Mouse (Mus musculus): ENCODE measurements around the gene Zfp704.

Zfp704 gene

GRCm38 (mm10) chr3:9474331-9474730 lies 135.6 kb downstream of the Zfp704 start:
- no peak for DNase-seq (ENCODE audit: extremely low read depth, low read depth, low spot score)

GRCm38 (mm10) chr3:9466287-9466686 lies 143.6 kb downstream of the Zfp704 start:
- DNase-seq (ENCODE audit: extremely low read depth, low read depth, low spot score) = no peak

GRCm38 (mm10) chr3:9465731-9466130 lies 144.2 kb downstream of the Zfp704 start:
- no peak for DNase-seq (ENCODE audit: extremely low read depth, low read depth, low spot score)

DNA sequence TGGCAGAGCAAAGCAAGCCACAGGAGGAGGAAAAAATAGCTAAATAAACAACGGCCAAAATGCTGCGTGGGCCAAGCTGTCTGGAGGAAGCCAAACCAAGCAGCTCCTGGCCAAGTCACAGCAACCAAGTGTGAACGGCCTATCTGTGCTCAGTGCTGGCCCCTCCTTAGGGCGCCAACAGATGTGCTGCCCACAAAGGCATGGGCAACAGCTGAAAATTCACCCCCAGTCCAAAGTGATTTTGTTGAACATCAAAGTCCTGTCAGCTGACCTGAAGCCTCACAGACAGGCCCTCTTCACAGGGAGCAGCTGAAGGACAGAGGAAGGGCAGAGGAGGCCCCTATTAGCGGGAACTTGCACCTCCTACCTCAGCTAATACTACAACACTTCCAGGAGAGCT lies 148.2 kb downstream of the Zfp704 start:
- peak; percentile 21 for DNase-seq (ENCODE audit: extremely low read depth, low read depth, low spot score)

DNA sequence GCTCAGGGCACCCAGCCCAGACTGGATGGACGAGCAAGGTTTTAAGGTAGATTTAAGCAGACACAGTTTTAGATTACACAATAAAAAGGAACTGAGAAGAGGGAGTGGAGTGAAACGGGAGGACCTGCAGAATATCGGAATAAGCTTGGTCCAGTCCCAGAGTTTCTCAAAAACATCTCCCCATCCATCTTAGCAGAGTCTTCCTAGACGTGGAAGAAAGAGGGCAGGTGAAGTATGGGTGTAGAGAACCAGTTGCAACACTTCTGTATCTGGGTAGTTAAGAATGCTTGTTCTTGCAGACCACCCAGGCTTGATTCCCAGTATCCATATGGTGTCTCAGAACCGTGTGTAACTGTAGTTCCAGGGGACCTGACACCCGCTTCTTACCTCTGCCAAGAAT lies 149.6 kb downstream of the Zfp704 start:
- DNase-seq (ENCODE audit: extremely low read depth, low read depth, low spot score) = no peak

- no peak for DNase-seq (ENCODE audit: extremely low read depth, low read depth, low spot score)
These were observed 153.4 kb downstream of the Zfp704 start for GRCm38 (mm10) chr3:9456380-9456890.

GRCm38 (mm10) chr3:9455351-9455750 lies 154.5 kb downstream of the Zfp704 start:
- DNase-seq (ENCODE audit: extremely low read depth, low read depth, low spot score) = no peak

GRCm38 (mm10) chr3:9454556-9455330 lies 155.1 kb downstream of the Zfp704 start:
- no peak for DNase-seq (ENCODE audit: extremely low read depth, low read depth, low spot score)

- no peak for DNase-seq (ENCODE audit: extremely low read depth, low read depth, low spot score)
These were observed 159.4 kb downstream of the Zfp704 start for GRCm38 (mm10) chr3:9450521-9450920.

GRCm38 (mm10) chr3:9449261-9450007 lies 160.5 kb downstream of the Zfp704 start:
- no peak for DNase-seq (ENCODE audit: extremely low read depth, low read depth, low spot score)

DNA sequence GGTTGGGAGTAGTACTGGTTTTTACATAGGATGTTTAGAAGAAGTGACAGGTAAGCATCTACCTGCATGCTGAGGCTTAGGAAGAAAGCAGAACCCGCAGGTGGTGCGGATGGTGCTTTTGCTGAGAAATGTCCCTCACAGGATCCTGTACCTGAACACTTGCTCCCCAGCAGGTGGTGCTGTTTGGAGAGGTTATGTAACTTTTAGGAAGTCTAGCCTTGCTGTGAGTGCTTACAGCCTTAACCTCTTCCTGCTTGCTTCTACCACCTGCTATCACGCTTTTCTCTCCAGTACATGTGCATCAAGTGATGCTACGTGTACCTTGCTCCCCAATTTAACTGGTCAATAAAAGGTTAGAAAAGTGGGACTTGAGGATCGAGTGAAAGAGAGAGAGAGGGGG lies 161.3 kb downstream of the Zfp704 start:
- no peak for DNase-seq (ENCODE audit: extremely low read depth, low read depth, low spot score)

GRCm38 (mm10) chr3:9444558-9444957 lies 165.3 kb downstream of the Zfp704 start:
- no peak for DNase-seq (ENCODE audit: extremely low read depth, low read depth, low spot score)

DNA sequence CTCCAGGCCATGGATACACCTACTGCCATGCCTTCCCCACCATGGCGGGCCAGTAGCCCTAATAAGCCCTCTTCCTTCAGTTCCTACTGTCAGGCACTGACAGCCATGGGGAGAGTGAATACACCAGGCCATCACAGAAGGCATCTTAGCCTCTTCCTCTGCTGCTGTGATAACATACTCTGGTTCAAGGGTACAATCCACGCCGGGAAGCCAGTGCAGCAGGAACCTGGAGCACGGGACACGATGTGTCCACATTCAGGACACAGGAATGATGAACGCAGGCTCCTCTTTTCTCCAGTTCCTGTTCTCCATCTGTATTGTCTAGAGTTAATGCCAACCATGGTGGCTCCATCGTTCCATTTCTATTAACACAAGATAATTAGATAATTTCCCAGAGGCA lies 165.9 kb downstream of the Zfp704 start:
- no peak for DNase-seq (ENCODE audit: extremely low read depth, low read depth, low spot score)

GRCm38 (mm10) chr3:9443476-9443875 lies 166.4 kb downstream of the Zfp704 start:
- no peak for DNase-seq (ENCODE audit: extremely low read depth, low read depth, low spot score)

DNA sequence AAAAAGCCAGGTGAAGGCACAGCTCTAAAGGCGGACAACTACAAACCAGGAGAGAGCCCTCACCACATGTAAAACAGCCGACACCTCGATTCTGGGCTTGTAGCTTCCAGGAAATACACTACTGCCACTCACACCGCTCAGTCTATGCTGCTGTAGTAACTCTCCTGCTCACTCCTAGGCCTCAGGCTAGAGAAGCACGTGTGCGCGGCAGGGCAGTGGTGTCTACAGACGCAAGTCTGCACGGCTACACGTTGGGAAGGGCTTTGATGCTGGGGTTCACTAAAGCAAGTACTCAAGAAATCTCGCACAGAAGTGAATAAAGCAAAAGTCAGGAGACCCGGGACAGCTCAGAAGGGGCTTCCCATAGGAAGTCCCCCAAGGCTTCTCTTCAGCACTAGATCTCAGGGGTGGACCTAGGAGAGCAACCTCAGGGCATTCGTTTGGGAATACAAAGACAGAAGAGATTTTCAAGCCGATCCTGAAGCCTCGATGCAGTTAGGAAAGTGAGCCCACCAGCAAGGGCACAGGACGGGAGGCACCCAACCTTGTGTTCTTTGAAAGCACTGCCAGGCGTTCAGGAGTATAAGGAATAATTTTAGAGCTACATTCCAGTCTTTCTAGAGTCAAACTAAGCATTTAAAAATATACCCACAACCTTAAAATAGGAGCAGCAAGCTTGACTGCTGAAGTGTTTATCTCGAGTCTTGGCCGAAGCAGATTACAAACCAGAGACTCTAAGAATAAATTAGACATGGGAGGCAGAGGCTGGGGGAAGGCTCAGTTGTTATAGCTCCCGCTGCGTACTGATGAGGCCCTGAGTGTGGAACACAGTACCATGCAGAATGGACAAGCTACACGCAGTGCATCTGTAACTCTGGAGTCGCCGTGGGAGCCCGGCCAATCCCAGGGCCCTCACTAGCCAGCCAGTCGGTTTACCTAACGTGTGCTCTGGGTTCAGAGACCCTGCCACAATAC lies 168.0 kb downstream of the Zfp704 start:
- no peak for DNase-seq (ENCODE audit: extremely low read depth, low read depth, low spot score)

DNA sequence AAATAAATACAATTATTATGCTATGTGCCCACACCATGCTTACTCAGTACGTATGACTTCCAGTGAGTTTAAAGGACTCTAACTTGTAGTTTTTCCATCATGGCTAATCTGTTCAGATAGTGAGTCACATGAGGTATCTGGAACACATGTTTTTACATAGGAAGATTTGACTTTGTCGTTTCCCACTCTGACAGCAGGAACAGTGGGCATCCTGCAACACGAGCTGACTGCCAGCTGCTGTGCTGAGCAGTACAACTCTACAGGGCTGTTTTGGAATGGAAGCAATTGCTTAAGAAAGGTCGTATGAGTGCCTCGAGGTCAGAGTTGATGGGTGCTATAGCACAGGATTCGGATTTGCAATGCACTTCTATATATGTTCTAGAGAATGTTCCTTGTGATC lies 169.4 kb downstream of the Zfp704 start:
- DNase-seq (ENCODE audit: extremely low read depth, low read depth, low spot score) = no peak

- no peak for DNase-seq (ENCODE audit: extremely low read depth, low read depth, low spot score)
These were observed 170.1 kb downstream of the Zfp704 start for GRCm38 (mm10) chr3:9439619-9440286.

DNA sequence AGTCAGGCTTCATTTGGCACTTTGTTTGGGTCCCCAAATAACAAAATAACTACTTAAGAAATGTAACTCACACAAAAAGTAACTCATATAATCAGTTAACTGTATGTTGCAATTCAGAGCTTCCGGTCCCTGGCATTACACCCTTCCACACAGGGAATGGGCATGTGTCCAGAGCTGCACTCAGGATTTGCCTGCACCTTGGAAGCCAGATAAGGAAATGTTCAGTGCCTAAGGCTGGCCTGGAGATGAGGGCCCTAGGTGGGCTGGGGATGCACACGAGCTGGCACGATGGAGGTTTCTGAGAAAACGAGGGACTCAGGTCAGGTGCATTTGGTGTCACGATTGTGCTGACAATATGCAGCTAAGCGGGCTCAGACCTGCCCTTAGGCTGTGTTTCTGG lies 173.6 kb downstream of the Zfp704 start:
- DNase-seq (ENCODE audit: extremely low read depth, low read depth, low spot score) = no peak

- no peak for DNase-seq (ENCODE audit: extremely low read depth, low read depth, low spot score)
These were observed 175.3 kb downstream of the Zfp704 start for GRCm38 (mm10) chr3:9434394-9435175.

Data from fat pad, adult 2 months (tissue).